Mouse (Mus musculus) gastrocnemius, adult 2 months (tissue): ENCODE measurements at regions not wholly inside any gene's neighbourhood (a gene's known extent, or its start where the extent isn't known, plus 50 kb on each side); places are given as distances from the start of the nearest gene placed in this dataset.

ENCODE experiments used
- DNase-seq: peaks from one replicate; pipeline ENCODE4 v3.0.0; 2022
- H3K27ac ChIP-seq: fragments of 200-600 bp; 2 replicates; pipeline ENCODE4 v1.8.1; 2022; ENCODE audit warnings: mild to moderate bottlenecking
- H3K4me3 ChIP-seq: fragments of 200-600 bp; 2 replicates; pipeline ENCODE4 v1.8.1; 2022; ENCODE audit warnings: mild to moderate bottlenecking, moderate library complexity
- CTCF ChIP-seq: fragments of 200-600 bp; IDR thresholded peaks from 2 replicates; pipeline ENCODE4 v1.8.1; 2022; ENCODE audit warnings: antibody characterized with exemption, mild to moderate bottlenecking, moderate library complexity
- intact Hi-C: fragments of 180-260 bp; cut with DNase I; formaldehyde crosslinking; loops from one replicate; pipeline ENCODE4 v1.15.1; 2025

GRCm38 (mm10) chr10:8969016-8969415 is 83.1 kb upstream of the Sash1 start:
- H3K27ac ChIP-seq: peak overlapping the region; percentile 43; the same call in 1 of the 2 replicates
- DNase-seq: no peak
- intact Hi-C loops: no loop called here
- TF ChIP-seq CTCF: no peak
- H3K4me3 ChIP-seq: no peak overlapping the region

GRCm38 (mm10) chr10:8968276-8968923 is 82.5 kb upstream of the Sash1 start:
- TF ChIP-seq CTCF: no peak
- DNase-seq: peak; percentile 66
- intact Hi-C loops: no loop called here
- peak overlapping the region; percentile 71 for H3K27ac ChIP-seq
- H3K4me3 ChIP-seq: no peak overlapping the region

- H3K4me3 ChIP-seq: no peak overlapping the region
- no peak for DNase-seq
- no peak for TF ChIP-seq CTCF
- intact Hi-C loops: no loop called here
- H3K27ac ChIP-seq: no peak overlapping the region
Observed at GRCm38 (mm10) chr10:8962921-8963320, 77.1 kb upstream of the Sash1 start.

DNA sequence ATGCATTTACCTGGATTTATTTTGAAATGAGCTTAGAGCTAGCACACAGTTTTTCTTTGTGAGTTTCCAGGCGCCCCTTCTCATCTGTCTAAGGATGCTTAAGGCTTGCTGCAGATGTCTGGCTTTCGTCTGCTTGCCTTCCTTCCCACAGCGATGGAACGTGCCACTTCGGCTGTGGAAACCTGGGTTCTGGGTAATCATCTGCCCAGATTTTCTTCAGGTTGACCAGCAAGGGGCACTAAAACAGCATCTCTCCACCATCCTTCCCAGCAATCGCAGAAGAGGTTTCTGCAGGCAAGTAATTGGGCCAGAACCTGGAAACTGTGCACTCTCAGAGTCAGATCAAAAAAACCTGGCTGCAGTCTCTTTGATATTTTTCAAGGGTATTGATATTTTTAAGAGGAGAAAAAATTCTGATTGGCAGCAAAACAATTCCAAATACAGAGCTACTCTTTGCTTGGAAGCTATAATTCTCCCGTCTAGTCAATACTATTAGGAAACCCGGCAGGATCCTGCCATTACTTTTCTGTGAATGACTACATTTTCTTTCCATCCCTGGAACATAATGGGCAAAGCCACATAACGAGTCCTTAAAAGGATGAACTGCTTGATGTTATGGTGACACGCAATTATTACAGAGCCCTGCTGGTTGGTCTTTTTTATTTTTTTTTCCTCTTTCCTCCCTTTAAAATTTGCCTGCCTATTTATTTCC is 75.2 kb upstream of the Sash1 start:
- intact Hi-C loops: no loop called here
- DNase-seq: no peak
- Histone ChIP-seq H3K27ac (no peak overlapping the region), H3K4me3 (no peak overlapping the region)
- no peak for TF ChIP-seq CTCF

DNA sequence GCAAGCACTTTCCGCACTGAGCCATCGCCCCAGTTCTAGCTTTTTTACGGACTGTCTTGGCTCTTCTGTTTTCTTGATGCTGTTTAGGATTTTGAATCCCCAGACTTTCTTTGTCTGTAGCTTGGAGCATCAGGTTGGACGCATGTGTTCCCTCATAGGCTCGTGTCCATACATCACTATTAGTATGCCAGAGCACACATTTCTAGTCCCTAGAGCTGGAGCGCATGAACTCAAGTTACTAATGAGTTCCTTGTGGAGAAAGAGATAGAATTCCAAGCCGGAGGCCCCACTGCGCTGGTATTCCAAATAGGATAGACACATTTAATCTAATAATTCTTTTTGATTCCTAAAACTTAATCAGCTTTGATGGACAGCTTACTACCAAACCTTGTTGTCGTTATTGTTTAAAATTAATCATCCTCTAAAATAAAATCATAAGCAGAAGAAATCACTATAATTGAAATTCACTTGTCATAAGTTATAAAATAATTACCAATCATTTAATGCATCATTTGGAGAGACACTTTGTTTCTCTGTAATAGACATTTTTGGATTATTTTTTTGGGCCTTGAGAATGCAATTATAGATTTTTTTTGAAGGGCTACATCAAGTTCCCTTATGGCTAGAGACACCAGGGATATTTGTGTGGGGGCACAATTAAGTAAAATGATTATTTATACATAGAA is 74.5 kb upstream of the Sash1 start:
- intact Hi-C loops: no loop called here
- Histone ChIP-seq H3K4me3 (no peak overlapping the region), H3K27ac (no peak overlapping the region)
- TF ChIP-seq CTCF: no peak
- no peak for DNase-seq

GRCm38 (mm10) chr10:8955499-8956211 is 69.8 kb upstream of the Sash1 start:
- DNase-seq: no peak
- TF ChIP-seq CTCF: no peak
- intact Hi-C loops: no loop called here

GRCm38 (mm10) chr10:8954003-8954402 is 68.1 kb upstream of the Sash1 start:
- intact Hi-C loops: no loop called here
- TF ChIP-seq CTCF: no peak
- no peak for DNase-seq

More at GRCm38 (mm10) chr10:8955499-8956211, 69.8 kb upstream of the Sash1 start:
- Histone ChIP-seq H3K4me3 (no peak overlapping the region), H3K27ac (no peak overlapping the region)

GRCm38 (mm10) chr10:8952922-8953321 is 67.1 kb upstream of the Sash1 start:
- intact Hi-C loops: no loop called here
- no peak for DNase-seq
- TF ChIP-seq CTCF: no peak
- no peak overlapping the region for H3K27ac ChIP-seq
- H3K4me3 ChIP-seq: no peak overlapping the region

More at GRCm38 (mm10) chr10:8954003-8954402, 68.1 kb upstream of the Sash1 start:
- Histone ChIP-seq H3K4me3 (no peak overlapping the region), H3K27ac (no peak overlapping the region)

GRCm38 (mm10) chr10:8951937-8952336 is 66.1 kb upstream of the Sash1 start:
- DNase-seq: peak; percentile 49
- intact Hi-C loops: no loop called here
- no peak for TF ChIP-seq CTCF
- H3K4me3 ChIP-seq: no peak overlapping the region
- H3K27ac ChIP-seq: no peak overlapping the region; the same call in 1 of the 2 replicates

GRCm38 (mm10) chr10:8951236-8951825 is 65.5 kb upstream of the Sash1 start:
- no peak for TF ChIP-seq CTCF
- Histone ChIP-seq H3K4me3 (no peak overlapping the region), H3K27ac (peak overlapping the region; percentile 40)
- DNase-seq: peak; percentile 31
- intact Hi-C loops: no loop called here

- intact Hi-C loops: no loop called here
- no peak for DNase-seq
- no peak for TF ChIP-seq CTCF
- Histone ChIP-seq H3K4me3 (no peak overlapping the region), H3K27ac (no peak overlapping the region)
Observed at GRCm38 (mm10) chr10:8948227-8948626, 62.4 kb upstream of the Sash1 start.

DNA sequence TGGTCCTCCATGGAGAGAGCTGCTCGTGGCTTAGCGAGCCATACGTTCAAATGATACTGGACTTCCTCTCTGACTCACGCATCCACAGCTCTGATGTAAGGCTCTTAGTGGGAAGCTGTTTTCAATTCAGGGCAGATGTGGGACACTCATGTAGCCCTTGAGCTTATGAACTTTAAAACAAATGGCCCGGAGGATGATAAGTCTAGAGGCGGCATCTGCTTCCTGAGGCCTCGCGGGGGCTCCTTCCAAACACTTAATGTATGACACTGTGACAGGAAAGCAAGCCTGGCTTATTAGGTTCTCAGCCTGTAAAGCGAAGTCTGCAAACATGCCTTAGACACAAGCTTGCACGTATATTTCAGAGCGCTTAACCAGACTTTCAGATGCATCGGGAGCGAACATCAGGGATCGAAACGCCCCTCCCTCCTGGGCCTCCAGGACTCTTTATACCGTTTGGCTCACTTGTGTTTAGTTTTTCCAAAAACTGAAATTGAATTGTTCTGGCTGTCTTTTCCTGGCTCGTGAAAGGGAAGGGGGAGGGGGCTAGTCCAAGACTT is 59.4 kb upstream of the Sash1 start:
- Histone ChIP-seq H3K4me3 (peak overlapping the region; percentile 59), H3K27ac (peak overlapping the region; percentile 75)
- intact Hi-C loops: no loop called here
- TF ChIP-seq CTCF: no peak
- DNase-seq: no peak
